Mouse (Mus musculus) embryonic fibroblast, embryonic 13.5 days (primary cell): ENCODE results near the gene 6030468B19Rik.

Experiments
- CTCF ChIP-seq: IDR thresholded peaks from 2 replicates; pipeline ENCODE4 v1.5.1; 2011; ENCODE audit warnings: mild to moderate bottlenecking, control low read depth, low read length, moderate library complexity, borderline replicate concordance; ENCODE audit not compliant: insufficient read depth
- POLR2A ChIP-seq: IDR thresholded peaks from 2 replicates; pipeline ENCODE4 v1.6.1; 2011; ENCODE audit warnings: low read depth, mild to moderate bottlenecking, control low read depth, low read length, moderate library complexity

DNA sequence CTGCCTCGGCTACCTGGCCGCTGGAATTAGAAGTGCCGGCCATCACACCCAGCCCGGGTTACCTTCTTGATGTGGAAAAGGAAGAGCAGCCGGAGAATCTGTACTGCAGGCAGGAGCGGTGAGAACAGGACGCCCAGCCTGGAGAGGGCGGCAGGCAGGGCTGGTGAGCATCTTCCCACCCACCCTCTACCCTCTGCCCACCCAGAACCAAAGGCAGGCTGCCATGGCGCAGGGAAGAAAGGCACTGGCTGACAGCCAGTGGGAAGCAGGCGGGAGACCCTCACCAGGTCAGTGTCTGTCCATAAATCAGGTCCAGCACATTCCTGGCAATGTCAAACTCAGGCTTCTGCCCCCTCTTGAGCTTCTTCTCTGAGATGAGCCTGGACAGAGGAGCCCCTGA lies 27.1 kb upstream of the 6030468B19Rik start:
- no peak for TF ChIP-seq CTCF
- no peak for TF ChIP-seq POLR2A
